Mouse (Mus musculus): ENCODE results near the gene Dcst1. TPM values are rescaled to one million over a fixed set of nuclear protein-coding genes. Genes with fewer than 3 reads are reported as not detected.
A peak's percentile ranks its signal among the peaks of the same experiment; 100 is the strongest.

Gene Dcst1
- polyA plus RNA-seq, 1 experiment from 2014 or later: 0.21 TPM

GRCm38 (mm10) chr3:89346815-89347540 is 18.1 kb downstream of the Dcst1 start:
- H3K27me3 ChIP-seq (ENCODE audit: control insufficient read depth, insufficient read depth, low read length): peaks cover 7% of the 10 kb centered on the region; the same call in 1 of the 2 replicates
- H3K9ac ChIP-seq (ENCODE audit: low read length): no peak overlapping the region
- no peak for ATAC-seq (replicated peaks; ENCODE audit: extremely low read depth, insufficient read depth, low FRiP score)
- H3K4me3 ChIP-seq (ENCODE audit: low read length): no peak overlapping the region
- H3K9me3 ChIP-seq (replicated peaks; ENCODE audit: control insufficient read depth, low read length): no peaks in the 10 kb centered on the region
- H3K4me1 ChIP-seq (ENCODE audit: control insufficient read depth, insufficient read depth, low read length): peaks cover 8% of the 10 kb centered on the region
- WGBS: 75% methylated on average over 10 of the region's 10 CpGs
- peaks cover 3% of the 10 kb centered on the region; the same call in 1 of the 2 replicates for H3K36me3 ChIP-seq (ENCODE audit: control insufficient read depth, insufficient read depth)
- 0 out of 2 replicates have a peak overlapping the region, but pooled peaks have one; percentile 7 for H3K4me2 ChIP-seq (ENCODE audit: low read depth, low read length)
- H3K27ac ChIP-seq (ENCODE audit: low read length): no peak overlapping the region

- Histone ChIP-seq H3K4me3 (ENCODE audit: low read length) (no peak overlapping the region), H3K27me3 (ENCODE audit: control insufficient read depth, insufficient read depth, low read length) (peaks cover 10% of the 10 kb centered on the region; the same call in 1 of the 2 replicates), H3K4me1 (ENCODE audit: control insufficient read depth, insufficient read depth, low read length) (0 out of 2 replicates have a peak, but pooled peaks cover under 1% of the 10 kb centered on the region), H3K36me3 (ENCODE audit: control insufficient read depth, insufficient read depth) (peaks cover 3% of the 10 kb centered on the region; the same call in 1 of the 2 replicates), H3K9me3 (replicated peaks; ENCODE audit: control insufficient read depth, low read length) (no peaks in the 10 kb centered on the region), H3K27ac (ENCODE audit: low read length) (no peak overlapping the region), H3K4me2 (ENCODE audit: low read depth, low read length) (no peak overlapping the region), H3K9ac (ENCODE audit: low read length) (no peak overlapping the region)
- ATAC-seq (replicated peaks; ENCODE audit: extremely low read depth, insufficient read depth, low FRiP score): no peak
- WGBS: 82% methylated on average over 7 of the region's 7 CpGs
These were observed 21.8 kb downstream of the Dcst1 start for GRCm38 (mm10) chr3:89343279-89343678.

DNA sequence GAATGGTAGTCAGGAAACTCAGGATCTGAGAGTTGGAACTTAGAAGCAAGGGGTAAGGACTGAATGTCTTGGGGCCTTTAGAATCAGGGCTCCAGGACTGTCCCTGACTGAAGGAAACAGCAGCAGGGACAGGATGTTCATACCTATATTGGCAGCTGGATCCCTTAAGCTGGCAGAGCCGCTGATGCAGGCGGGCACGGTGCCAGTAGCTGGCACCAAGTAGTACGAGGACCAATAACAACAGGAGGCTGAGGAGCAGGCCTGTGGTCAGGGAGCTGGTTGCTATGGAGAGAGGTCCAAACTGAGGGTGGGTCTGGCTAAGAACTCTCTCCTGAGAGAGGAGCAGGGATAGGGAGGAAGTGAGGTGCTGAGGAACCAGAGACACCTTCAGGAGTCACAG is 23.3 kb downstream of the Dcst1 start:
- no peak overlapping the region for H3K4me2 ChIP-seq (ENCODE audit: low read depth, low read length)
- peaks cover 3% of the 10 kb centered on the region; the same call in 1 of the 2 replicates for H3K36me3 ChIP-seq (ENCODE audit: control insufficient read depth, insufficient read depth)
- ATAC-seq (replicated peaks; ENCODE audit: extremely low read depth, insufficient read depth, low FRiP score): no peak
- H3K4me1 ChIP-seq (ENCODE audit: control insufficient read depth, insufficient read depth, low read length): peaks cover 7% of the 10 kb centered on the region
- no peaks in the 10 kb centered on the region for H3K9me3 ChIP-seq (replicated peaks; ENCODE audit: control insufficient read depth, low read length)
- no peak overlapping the region for H3K27ac ChIP-seq (ENCODE audit: low read length)
- no peak overlapping the region for H3K9ac ChIP-seq (ENCODE audit: low read length)
- peaks cover 7% of the 10 kb centered on the region; the same call in 1 of the 2 replicates for H3K27me3 ChIP-seq (ENCODE audit: control insufficient read depth, insufficient read depth, low read length)
- 65% methylated on average over 4 of the region's 4 CpGs for WGBS
- no peak overlapping the region for H3K4me3 ChIP-seq (ENCODE audit: low read length)

GRCm38 (mm10) chr3:89340465-89340864 is 24.6 kb downstream of the Dcst1 start:
- no peak overlapping the region for H3K27ac ChIP-seq (ENCODE audit: low read length)
- no peak overlapping the region for H3K4me3 ChIP-seq (ENCODE audit: low read length)
- no peaks in the 10 kb centered on the region for H3K9me3 ChIP-seq (replicated peaks; ENCODE audit: control insufficient read depth, low read length)
- peak overlapping the region; percentile 42 for H3K4me2 ChIP-seq (ENCODE audit: low read depth, low read length)
- ATAC-seq (replicated peaks; ENCODE audit: extremely low read depth, insufficient read depth, low FRiP score): no peak; the same call in 1 of the 2 replicates
- peaks cover 3% of the 10 kb centered on the region; the same call in 1 of the 2 replicates for H3K36me3 ChIP-seq (ENCODE audit: control insufficient read depth, insufficient read depth)
- H3K9ac ChIP-seq (ENCODE audit: low read length): peak overlapping the region; percentile 3; the same call in 1 of the 2 replicates
- WGBS: 3% methylated on average over 11 of the region's 11 CpGs
- peaks cover 12% of the 10 kb centered on the region for H3K4me1 ChIP-seq (ENCODE audit: control insufficient read depth, insufficient read depth, low read length)
- H3K27me3 ChIP-seq (ENCODE audit: control insufficient read depth, insufficient read depth, low read length): peaks cover 7% of the 10 kb centered on the region; the same call in 1 of the 2 replicates

DNA sequence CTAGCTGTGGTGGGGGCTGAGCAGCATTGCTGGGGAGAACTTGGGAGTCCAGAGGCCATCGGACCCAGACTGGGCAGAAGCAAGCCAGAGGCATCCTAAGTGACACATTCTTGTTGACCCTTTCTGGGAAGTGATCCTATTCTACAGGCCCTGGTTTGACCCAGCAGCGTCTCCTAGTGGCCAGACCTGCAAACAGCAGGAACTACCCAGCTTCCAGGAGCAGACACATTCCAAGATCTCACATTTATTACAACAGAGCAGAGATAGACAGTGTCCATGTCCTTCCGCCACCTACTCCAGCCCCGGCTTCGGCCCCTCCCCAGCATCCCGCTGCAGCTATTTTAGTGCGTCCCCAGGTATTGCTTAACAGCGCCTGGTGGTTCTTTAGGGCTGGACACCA is 25.6 kb downstream of the Dcst1 start:
- no peaks in the 10 kb centered on the region for H3K9me3 ChIP-seq (replicated peaks; ENCODE audit: control insufficient read depth, low read length)
- H3K27me3 ChIP-seq (ENCODE audit: control insufficient read depth, insufficient read depth, low read length): peaks cover 7% of the 10 kb centered on the region; the same call in 1 of the 2 replicates
- H3K9ac ChIP-seq (ENCODE audit: low read length): no peak overlapping the region
- H3K4me2 ChIP-seq (ENCODE audit: low read depth, low read length): no peak overlapping the region
- 24% methylated on average over 8 of the region's 8 CpGs for WGBS
- no peak overlapping the region for H3K27ac ChIP-seq (ENCODE audit: low read length)
- peaks cover 12% of the 10 kb centered on the region for H3K4me1 ChIP-seq (ENCODE audit: control insufficient read depth, insufficient read depth, low read length)
- H3K4me3 ChIP-seq (ENCODE audit: low read length): no peak overlapping the region
- H3K36me3 ChIP-seq (ENCODE audit: control insufficient read depth, insufficient read depth): 0 out of 2 replicates have a peak, but pooled peaks cover 3% of the 10 kb centered on the region
- no peak for ATAC-seq (replicated peaks; ENCODE audit: extremely low read depth, insufficient read depth, low FRiP score)

DNA sequence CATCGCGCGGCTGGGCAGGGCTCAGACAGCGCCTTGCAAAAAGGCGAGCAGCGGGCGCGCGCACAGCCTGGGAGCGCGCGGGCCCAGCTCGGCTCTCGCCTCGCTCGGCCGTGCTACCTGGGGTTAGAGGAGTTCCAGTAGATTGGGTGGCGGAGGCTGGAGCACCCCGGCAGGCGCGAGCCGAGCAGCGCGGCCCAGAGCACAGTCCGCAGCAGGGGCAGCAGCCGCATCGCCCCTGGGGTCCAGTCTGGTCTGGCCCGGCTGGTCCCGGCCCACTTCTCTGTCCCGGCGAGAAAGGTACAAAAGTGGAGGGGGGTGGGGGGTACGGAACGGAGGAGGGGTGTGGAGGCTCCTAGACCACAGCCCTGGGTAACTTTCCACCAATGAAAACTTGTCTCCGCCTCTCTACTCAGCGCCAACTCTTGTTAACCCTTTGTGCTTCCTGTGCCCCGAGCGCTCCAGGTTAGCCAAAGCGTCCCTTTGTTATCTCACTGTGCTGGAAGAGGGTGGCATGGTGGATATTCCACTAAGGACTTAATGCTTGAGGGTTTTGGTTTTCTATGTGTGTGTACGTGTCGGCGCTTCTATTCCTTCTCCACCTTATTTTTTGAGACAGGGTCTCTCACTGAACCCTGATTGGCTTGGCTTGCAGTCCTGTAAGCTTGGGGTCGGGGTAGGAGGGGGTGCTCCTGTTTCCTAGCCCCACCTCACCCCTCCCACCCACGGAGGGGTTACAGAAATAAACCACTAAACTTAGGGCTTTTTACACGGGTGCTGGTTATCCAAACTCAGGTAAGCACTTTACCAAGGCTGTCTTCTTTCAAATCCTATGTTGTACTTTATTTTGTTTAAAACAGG is 27.1 kb downstream of the Dcst1 start, which contains the start of gene Efna4:
TSS of gene Efna4 (minus strand) at position 308 of the 858 bp plus-strand sequence.
- ATAC-seq (replicated peaks; ENCODE audit: extremely low read depth, insufficient read depth, low FRiP score): peak; percentile 87
- peak within 1 kb of the TSS; percentile 68 for H3K4me2 ChIP-seq (ENCODE audit: low read depth, low read length)
- H3K9ac ChIP-seq (ENCODE audit: low read length): peak within 1 kb of the TSS; percentile 88
- H3K4me3 ChIP-seq (ENCODE audit: low read length): peak within 1 kb of the TSS; percentile 82
- H3K4me1 ChIP-seq (ENCODE audit: control insufficient read depth, insufficient read depth, low read length): peaks cover 12% of the 10 kb centered on the region
- H3K9me3 ChIP-seq (replicated peaks; ENCODE audit: control insufficient read depth, low read length): no peaks in the 10 kb centered on the region
- H3K27me3 ChIP-seq (ENCODE audit: control insufficient read depth, insufficient read depth, low read length): peaks cover 7% of the 10 kb centered on the region; the same call in 1 of the 2 replicates
- H3K36me3 ChIP-seq (ENCODE audit: control insufficient read depth, insufficient read depth): peaks cover 7% of the 10 kb centered on the region; the same call in 1 of the 2 replicates
- peak within 1 kb of the TSS; percentile 68 for H3K27ac ChIP-seq (ENCODE audit: low read length)
- WGBS: under 1% methylated on average over 44 of the region's 44 CpGs

GRCm38 (mm10) chr3:89337062-89337720 is 27.9 kb downstream of the Dcst1 start:
- Histone ChIP-seq H3K4me2 (ENCODE audit: low read depth, low read length) (peak overlapping the region; percentile 68), H3K36me3 (ENCODE audit: control insufficient read depth, insufficient read depth) (peaks cover 7% of the 10 kb centered on the region; the same call in 1 of the 2 replicates), H3K4me3 (ENCODE audit: low read length) (peak overlapping the region; percentile 82), H3K9me3 (replicated peaks; ENCODE audit: control insufficient read depth, low read length) (no peaks in the 10 kb centered on the region), H3K27me3 (ENCODE audit: control insufficient read depth, insufficient read depth, low read length) (peaks cover 7% of the 10 kb centered on the region; the same call in 1 of the 2 replicates), H3K27ac (ENCODE audit: low read length) (peak overlapping the region; percentile 68), H3K9ac (ENCODE audit: low read length) (peak overlapping the region; percentile 88), H3K4me1 (ENCODE audit: control insufficient read depth, insufficient read depth, low read length) (peaks cover 12% of the 10 kb centered on the region)
- no peak for ATAC-seq (replicated peaks; ENCODE audit: extremely low read depth, insufficient read depth, low FRiP score)
- WGBS: 1% methylated on average over 21 of the region's 21 CpGs

DNA sequence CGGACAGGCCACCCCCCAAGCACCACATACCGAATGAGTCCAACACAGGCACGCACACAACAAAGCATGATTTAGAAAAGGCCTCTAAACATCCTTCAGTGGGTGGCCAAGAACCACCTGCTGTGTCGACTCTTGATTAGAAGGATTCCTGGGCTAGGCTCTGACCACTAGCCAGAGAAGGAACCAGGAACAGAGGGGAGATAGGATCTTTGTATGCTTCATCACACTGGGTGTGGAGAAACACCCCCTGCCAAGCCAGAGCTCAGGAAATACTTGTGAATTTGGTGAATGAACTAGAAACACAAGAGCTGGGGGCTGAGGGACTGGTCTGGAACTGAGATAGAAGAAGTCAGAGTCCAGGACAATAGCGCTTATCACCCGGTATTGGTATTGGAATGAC is 28.5 kb downstream of the Dcst1 start:
- no peak for ATAC-seq (replicated peaks; ENCODE audit: extremely low read depth, insufficient read depth, low FRiP score)
- Histone ChIP-seq H3K27ac (ENCODE audit: low read length) (no peak overlapping the region), H3K4me1 (ENCODE audit: control insufficient read depth, insufficient read depth, low read length) (peaks cover 12% of the 10 kb centered on the region), H3K9ac (ENCODE audit: low read length) (no peak overlapping the region; the same call in 1 of the 2 replicates), H3K27me3 (ENCODE audit: control insufficient read depth, insufficient read depth, low read length) (peaks cover 7% of the 10 kb centered on the region; the same call in 1 of the 2 replicates), H3K9me3 (replicated peaks; ENCODE audit: control insufficient read depth, low read length) (no peaks in the 10 kb centered on the region), H3K4me2 (ENCODE audit: low read depth, low read length) (peak overlapping the region; percentile 68), H3K4me3 (ENCODE audit: low read length) (peak overlapping the region; percentile 82), H3K36me3 (ENCODE audit: control insufficient read depth, insufficient read depth) (peaks cover 7% of the 10 kb centered on the region; the same call in 1 of the 2 replicates)
- 26% methylated on average over 6 of the region's 6 CpGs for WGBS
